Mouse (Mus musculus): Measurements from ENCODE around the gene Pbld1.

DNA sequence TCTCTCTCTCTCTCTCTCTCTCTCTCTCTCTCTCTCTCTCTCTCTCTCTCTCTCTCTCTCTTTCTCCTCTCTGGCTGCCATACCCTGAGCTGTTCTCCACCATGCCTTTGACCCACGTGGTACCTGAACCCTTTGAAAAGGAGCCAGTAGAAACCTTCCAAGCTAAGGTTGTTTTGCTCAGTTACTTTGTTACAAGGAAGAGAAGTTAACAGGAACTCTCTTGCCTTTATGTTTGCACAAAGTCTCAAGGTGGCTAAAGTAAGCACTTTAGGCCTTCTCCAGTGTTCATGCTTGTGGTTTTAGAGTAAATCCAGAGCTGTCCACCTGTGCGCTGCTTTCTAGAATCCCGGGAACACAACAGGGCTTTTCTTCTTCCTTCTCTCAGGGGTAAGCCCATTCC is 27.7 kb upstream of the Pbld1 start:
- TF ChIP-seq CTCF (IDR thresholded peaks at IDR 0.05; ENCODE audit: low read depth): no peak
- TF ChIP-seq EP300 (IDR thresholded peaks at IDR 0.05; ENCODE audit: low read depth): no peak

Data from heart, postnatal 0 days (tissue).